Mouse (Mus musculus) embryonic facial prominence, embryonic 10.5 days (tissue): ENCODE measurements around the gene Mettl16. TPM values are rescaled to one million over a fixed set of nuclear protein-coding genes. Genes with fewer than 3 reads are reported as not detected.
A peak's percentile ranks its signal among the peaks of the same experiment; 100 is the strongest.

ENCODE experiments used
- DNase-seq: peaks from one replicate; pipeline ENCODE4 v3.0.0-alpha.2; 2017; ENCODE audit warnings: low spot score
- H3K27ac ChIP-seq: fragments of 300-500 bp; sonication (generic); replicated peaks from 2 replicates; pipeline ENCODE4 v1.5.1; 2016; ENCODE audit warnings: mild to moderate bottlenecking
- H3K27me3 ChIP-seq: fragments of 300-500 bp; sonication (generic); replicated peaks from 2 replicates; pipeline ENCODE4 v1.6.1; 2016; ENCODE audit warnings: low read depth, mild to moderate bottlenecking; ENCODE audit not compliant: poor library complexity, severe bottlenecking
- H3K36me3 ChIP-seq: fragments of 300-500 bp; sonication (generic); replicated peaks from 2 replicates; pipeline ENCODE4 v1.6.1; 2016; ENCODE audit warnings: mild to moderate bottlenecking, moderate library complexity
- H3K4me1 ChIP-seq: fragments of 300-500 bp; sonication (generic); 2 replicates; pipeline ENCODE4 v1.6.1; 2016
- H3K4me3 ChIP-seq: fragments of 300-500 bp; sonication (generic); 2 replicates; pipeline ENCODE4 v1.5.1; 2016; ENCODE audit warnings: mild to moderate bottlenecking, moderate library complexity
- H3K9me3 ChIP-seq: fragments of 300-500 bp; sonication (generic); 2 replicates; pipeline ENCODE4 v1.6.1; 2016; ENCODE audit warnings: mild to moderate bottlenecking
- WGBS: fragments of 180-500 bp; shearing (Covaris S2); methylation state at CpG from one replicate; pipeline ENCODE4 v1.1.7; 2016; 5-methylcytosine and 5-hydroxymethylcytosine counted together
- polyA plus RNA-seq: library from polyadenylated mRNA; unstranded; fragments of >200 nt; fragmentation: Nextera tagmentation; extraction: Ambion mirVana; gene quantifications from 2 replicates; pipeline ENCODE4 v1.2.1, GENCODE M21; 2016

Mettl16 gene
- polyA plus RNA-seq, 1 experiment from 2014 or later, result 73.0 TPM

- Histone ChIP-seq H3K4me1 (peaks cover 41% of the 10 kb centered on the region), H3K36me3 (peaks cover 12% of the 10 kb centered on the region), H3K27me3 (peaks cover 12% of the 10 kb centered on the region; the same call in 1 of the 2 replicates), H3K4me3 (no peak overlapping the region), H3K27ac (no peak overlapping the region), H3K9me3 (no peaks in the 10 kb centered on the region)
- DNase-seq, result no peak
- WGBS, result 70% methylated on average over 7 of the region's 7 CpGs
Measured at GRCm38 (mm10) chr11:74827791-74828403, 57.3 kb downstream of the Mettl16 start.

- Histone ChIP-seq H3K27me3 (peaks cover 12% of the 10 kb centered on the region; the same call in 1 of the 2 replicates), H3K4me3 (peak overlapping the region; percentile 91; the same call in 1 of the 2 replicates), H3K36me3 (peaks cover 7% of the 10 kb centered on the region; the same call in 1 of the 2 replicates), H3K4me1 (peaks cover 47% of the 10 kb centered on the region), H3K27ac (no peak overlapping the region), H3K9me3 (no peaks in the 10 kb centered on the region)
- no peak for DNase-seq
- WGBS, result 32% methylated on average over 2 of the region's 2 CpGs
Measured at GRCm38 (mm10) chr11:74828404-74828931, 57.8 kb downstream of the Mettl16 start.

GRCm38 (mm10) chr11:74828965-74829550, 58.4 kb downstream of the Mettl16 start:
- H3K36me3 ChIP-seq, result 0 out of 2 replicates have a peak, but pooled peaks cover 6% of the 10 kb centered on the region
- peak overlapping the region; percentile 91 for H3K4me3 ChIP-seq
- H3K4me1 ChIP-seq, result peaks cover 53% of the 10 kb centered on the region
- no peak for DNase-seq
- 12% methylated on average over 11 of the region's 11 CpGs for WGBS
- no peaks in the 10 kb centered on the region for H3K9me3 ChIP-seq
- peaks cover 12% of the 10 kb centered on the region; the same call in 1 of the 2 replicates for H3K27me3 ChIP-seq
- H3K27ac ChIP-seq, result no peak overlapping the region

- Histone ChIP-seq H3K4me1 (peaks cover 60% of the 10 kb centered on the region), H3K9me3 (no peaks in the 10 kb centered on the region), H3K36me3 (0 out of 2 replicates have a peak, but pooled peaks cover 6% of the 10 kb centered on the region), H3K27me3 (peaks cover 12% of the 10 kb centered on the region; the same call in 1 of the 2 replicates), H3K27ac (peak overlapping the region; percentile 90), H3K4me3 (peak overlapping the region; percentile 91)
- under 1% methylated on average over 20 of the region's 20 CpGs for WGBS
- peak; percentile 88 for DNase-seq
Measured at GRCm38 (mm10) chr11:74829812-74830211, 59.2 kb downstream of the Mettl16 start.

GRCm38 (mm10) chr11:74830256-74831161, 59.9 kb downstream of the Mettl16 start, which contains the start of gene Mnt:
Gene Mnt (plus strand): TSS chr11:74830920.
- Histone ChIP-seq H3K36me3 (0 out of 2 replicates have a peak, but pooled peaks cover 6% of the 10 kb centered on the region), H3K27ac (peak within 1 kb of the TSS; percentile 90), H3K27me3 (peaks cover 12% of the 10 kb centered on the region; the same call in 1 of the 2 replicates), H3K4me1 (peaks cover 64% of the 10 kb centered on the region), H3K4me3 (peak within 1 kb of the TSS; percentile 91), H3K9me3 (no peaks in the 10 kb centered on the region)
- under 1% methylated on average over 70 of the region's 70 CpGs for WGBS
- DNase-seq, result peak; percentile 97

GRCm38 (mm10) chr11:74831191-74831605, 60.6 kb downstream of the Mettl16 start:
- DNase-seq, result peak; percentile 78
- peaks cover 5% of the 10 kb centered on the region for H3K36me3 ChIP-seq
- under 1% methylated on average over 35 of the region's 35 CpGs for WGBS
- peaks cover 12% of the 10 kb centered on the region; the same call in 1 of the 2 replicates for H3K27me3 ChIP-seq
- peaks cover 67% of the 10 kb centered on the region for H3K4me1 ChIP-seq
- H3K27ac ChIP-seq, result peak overlapping the region; percentile 90
- no peaks in the 10 kb centered on the region for H3K9me3 ChIP-seq
- H3K4me3 ChIP-seq, result peak overlapping the region; percentile 91

GRCm38 (mm10) chr11:74831606-74832451, 61.2 kb downstream of the Mettl16 start:
- under 1% methylated on average over 61 of the region's 61 CpGs for WGBS
- Histone ChIP-seq H3K4me1 (peaks cover 72% of the 10 kb centered on the region), H3K27me3 (peaks cover 15% of the 10 kb centered on the region; the same call in 1 of the 2 replicates), H3K36me3 (peaks cover 11% of the 10 kb centered on the region), H3K9me3 (no peaks in the 10 kb centered on the region), H3K4me3 (peak overlapping the region; percentile 91), H3K27ac (peak overlapping the region; percentile 90)
- peak; percentile 100 for DNase-seq

GRCm38 (mm10) chr11:74832503-74833143, 62.0 kb downstream of the Mettl16 start:
- Histone ChIP-seq H3K9me3 (no peaks in the 10 kb centered on the region), H3K27ac (peak overlapping the region; percentile 90), H3K4me1 (peaks cover 80% of the 10 kb centered on the region), H3K4me3 (peak overlapping the region; percentile 91), H3K27me3 (peaks cover 15% of the 10 kb centered on the region; the same call in 1 of the 2 replicates), H3K36me3 (peaks cover 14% of the 10 kb centered on the region)
- DNase-seq, result peak; percentile 70
- WGBS, result 2% methylated on average over 26 of the region's 26 CpGs

- peaks cover 14% of the 10 kb centered on the region for H3K36me3 ChIP-seq
- peaks cover 82% of the 10 kb centered on the region for H3K4me1 ChIP-seq
- H3K9me3 ChIP-seq, result no peaks in the 10 kb centered on the region
- H3K4me3 ChIP-seq, result peak overlapping the region; percentile 91
- DNase-seq, result no peak
- H3K27ac ChIP-seq, result peak overlapping the region; percentile 90
- WGBS, result 83% methylated on average over 8 of the region's 8 CpGs
- peaks cover 4% of the 10 kb centered on the region; the same call in 1 of the 2 replicates for H3K27me3 ChIP-seq
Measured at GRCm38 (mm10) chr11:74833536-74834358, 63.1 kb downstream of the Mettl16 start.

GRCm38 (mm10) chr11:74834359-74834638, 63.7 kb downstream of the Mettl16 start:
- Histone ChIP-seq H3K27ac (peak overlapping the region; percentile 54), H3K27me3 (peaks cover 3% of the 10 kb centered on the region; the same call in 1 of the 2 replicates), H3K9me3 (no peaks in the 10 kb centered on the region), H3K4me1 (peaks cover 82% of the 10 kb centered on the region), H3K36me3 (peaks cover 15% of the 10 kb centered on the region), H3K4me3 (peak overlapping the region; percentile 91; the same call in 1 of the 2 replicates)
- WGBS, result 71% methylated on average over 1 of the region's 1 CpGs
- DNase-seq, result no peak
